Mouse (Mus musculus) neural tube, embryonic 13.5 days (tissue): Measurements from ENCODE around the gene Med12l. TPM values are rescaled to one million over a fixed set of nuclear protein-coding genes. Genes with fewer than 3 reads are reported as not detected.

Experiments
- ATAC-seq: fragments of 200-750 bp; cut with Nextera tagmentation; 2 replicates; pipeline ENCODE4 v1.8.0; 2017; ENCODE audit warnings: low read depth, mild to moderate bottlenecking, moderate TSS enrichment, moderate library complexity
- H3K27ac ChIP-seq: fragments of 300-500 bp; sonication (generic); replicated peaks from 2 replicates; pipeline ENCODE4 v1.5.1; 2015; ENCODE audit warnings: moderate library complexity, mild to moderate bottlenecking, inconsistent platforms
- H3K27me3 ChIP-seq: fragments of 300-500 bp; sonication (generic); 2 replicates; pipeline ENCODE4 v1.6.1; 2015; ENCODE audit warnings: mild to moderate bottlenecking, inconsistent platforms
- H3K36me3 ChIP-seq: fragments of 300-500 bp; sonication (generic); 2 replicates; pipeline ENCODE4 v1.6.1; 2015; ENCODE audit warnings: mild to moderate bottlenecking, inconsistent platforms
- H3K4me1 ChIP-seq: fragments of 300-500 bp; sonication (generic); replicated peaks from 2 replicates; pipeline ENCODE4 v1.6.1; 2015; ENCODE audit warnings: inconsistent platforms
- H3K4me2 ChIP-seq: fragments of 300-500 bp; sonication (generic); 2 replicates; pipeline ENCODE4 v1.6.1; 2015; ENCODE audit warnings: inconsistent platforms, mild to moderate bottlenecking, moderate library complexity
- H3K4me3 ChIP-seq: fragments of 300-500 bp; sonication (generic); 2 replicates; pipeline ENCODE4 v1.5.1; 2015; ENCODE audit warnings: mild to moderate bottlenecking, inconsistent platforms
- H3K9ac ChIP-seq: fragments of 300-500 bp; sonication (generic); 2 replicates; pipeline ENCODE4 v1.6.1; 2015; ENCODE audit warnings: moderate library complexity, mild to moderate bottlenecking, inconsistent platforms
- H3K9me3 ChIP-seq: fragments of 300-500 bp; sonication (generic); 2 replicates; pipeline ENCODE4 v1.6.1; 2016; ENCODE audit warnings: inconsistent platforms
- WGBS: fragments of 180-500 bp; shearing (Covaris S2); methylation state at CpG from one replicate; pipeline ENCODE4 v1.1.7; 2015; 5-methylcytosine and 5-hydroxymethylcytosine counted together
- polyA plus RNA-seq: library from polyadenylated mRNA; unstranded; fragments of >200 nt; fragmentation: Nextera tagmentation; extraction: Ambion mirVana; gene quantifications from 2 replicates; pipeline ENCODE4 v1.2.1, GENCODE M21; 2015

The Med12l gene
- polyA plus RNA-seq, 1 experiment from 2014 or later, result 3.7 TPM

- no peak for ATAC-seq
- Histone ChIP-seq H3K36me3 (no peaks in the 10 kb centered on the region), H3K27me3 (no peaks in the 10 kb centered on the region), H3K9ac (no peak overlapping the region), H3K4me3 (no peak overlapping the region), H3K9me3 (no peaks in the 10 kb centered on the region), H3K4me1 (no peaks in the 10 kb centered on the region), H3K27ac (no peak overlapping the region), H3K4me2 (no peak overlapping the region)
- WGBS, result 92% methylated on average over 4 of the region's 4 CpGs
Measured at GRCm38 (mm10) chr3:59185662-59186061, 180.0 kb downstream of the Med12l start.

DNA sequence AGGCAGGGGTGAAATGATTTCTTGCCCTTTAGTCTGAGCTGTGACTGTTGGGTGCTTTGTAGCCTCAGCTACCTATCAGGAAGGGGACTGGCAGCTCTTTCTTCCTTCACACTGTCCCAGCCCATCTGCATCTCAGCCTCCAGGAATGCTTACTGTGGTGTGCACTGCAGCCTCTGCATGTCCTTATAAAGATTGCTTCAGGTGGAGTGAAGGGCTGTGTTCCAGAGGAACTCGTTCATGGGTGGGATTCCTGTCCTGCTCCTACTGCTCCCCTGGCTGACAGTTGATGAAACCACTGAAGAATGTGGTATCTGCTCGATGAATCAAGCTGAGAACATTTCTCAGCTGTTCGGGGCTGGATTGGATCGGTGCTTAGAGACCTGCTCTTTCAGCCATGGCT lies 181.7 kb downstream of the Med12l start:
- no peak for ATAC-seq
- Histone ChIP-seq H3K27me3 (no peaks in the 10 kb centered on the region), H3K27ac (no peak overlapping the region), H3K4me1 (no peaks in the 10 kb centered on the region), H3K9me3 (no peaks in the 10 kb centered on the region), H3K9ac (no peak overlapping the region), H3K36me3 (no peaks in the 10 kb centered on the region), H3K4me2 (no peak overlapping the region), H3K4me3 (no peak overlapping the region)
- 84% methylated on average over 4 of the region's 4 CpGs for WGBS

GRCm38 (mm10) chr3:59191674-59192073 lies 186.0 kb downstream of the Med12l start:
- ATAC-seq, result no peak
- WGBS, result 98% methylated on average over 6 of the region's 6 CpGs
- Histone ChIP-seq H3K4me2 (no peak overlapping the region), H3K4me1 (no peaks in the 10 kb centered on the region), H3K4me3 (no peak overlapping the region), H3K9me3 (no peaks in the 10 kb centered on the region), H3K27ac (no peak overlapping the region), H3K36me3 (no peaks in the 10 kb centered on the region), H3K9ac (no peak overlapping the region), H3K27me3 (no peaks in the 10 kb centered on the region)

GRCm38 (mm10) chr3:59194099-59194498 lies 188.5 kb downstream of the Med12l start:
- H3K4me1 ChIP-seq, result no peaks in the 10 kb centered on the region
- no peaks in the 10 kb centered on the region for H3K27me3 ChIP-seq
- no peak overlapping the region for H3K4me2 ChIP-seq
- 91% methylated on average over 7 of the region's 7 CpGs for WGBS
- no peak for ATAC-seq
- H3K27ac ChIP-seq, result no peak overlapping the region
- H3K36me3 ChIP-seq, result no peaks in the 10 kb centered on the region
- H3K9me3 ChIP-seq, result no peaks in the 10 kb centered on the region
- no peak overlapping the region for H3K4me3 ChIP-seq
- H3K9ac ChIP-seq, result no peak overlapping the region

- no peak for ATAC-seq
- H3K27me3 ChIP-seq, result no peaks in the 10 kb centered on the region
- H3K36me3 ChIP-seq, result no peaks in the 10 kb centered on the region
- no peak within 1 kb of the TSS for H3K4me2 ChIP-seq
- H3K9me3 ChIP-seq, result no peaks in the 10 kb centered on the region
- H3K4me3 ChIP-seq, result no peak within 1 kb of the TSS
- H3K4me1 ChIP-seq, result no peaks in the 10 kb centered on the region
- WGBS, result 86% methylated on average over 7 of the region's 7 CpGs
- no peak within 1 kb of the TSS for H3K27ac ChIP-seq
- H3K9ac ChIP-seq, result no peak within 1 kb of the TSS
Measured at GRCm38 (mm10) chr3:59194938-59195337, 189.3 kb downstream of the Med12l start, which contains the start of gene Gpr87. Gene Gpr87 (minus strand): TSS chr3:59195104.

DNA sequence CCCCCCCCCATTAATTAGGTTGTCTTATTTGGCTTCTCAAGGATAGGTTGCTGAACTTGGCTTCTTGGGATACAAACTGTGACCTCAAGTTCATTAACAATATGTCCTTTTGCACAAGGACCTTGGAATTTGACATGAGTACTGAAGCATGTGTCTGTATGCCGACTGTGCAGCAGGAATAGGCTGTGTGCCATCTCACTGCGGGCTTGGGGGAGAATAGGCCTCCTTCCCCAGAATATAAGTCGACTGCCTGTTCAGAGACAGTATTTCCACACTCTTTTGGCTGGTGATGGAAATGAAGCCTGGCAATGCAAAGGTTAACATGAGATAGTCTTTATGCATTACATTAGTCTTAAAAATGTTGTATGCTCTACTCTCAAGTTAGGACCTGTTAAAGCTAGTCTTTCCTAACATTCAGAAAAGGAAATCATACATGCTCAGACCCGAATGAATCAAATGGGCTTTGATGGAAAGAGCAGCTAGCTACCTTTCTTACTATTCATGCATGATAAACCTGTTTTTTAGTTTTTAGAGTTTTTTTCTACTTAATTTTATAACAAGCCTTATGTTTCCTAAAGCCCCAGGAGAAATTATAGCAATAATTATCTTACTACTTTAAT lies 191.8 kb downstream of the Med12l start:
- ATAC-seq, result no peak
- no peaks in the 10 kb centered on the region for H3K4me1 ChIP-seq
- no peaks in the 10 kb centered on the region for H3K27me3 ChIP-seq
- no peaks in the 10 kb centered on the region for H3K36me3 ChIP-seq
- WGBS, result 87% methylated on average over 4 of the region's 4 CpGs
- no peak overlapping the region for H3K27ac ChIP-seq
- no peak overlapping the region for H3K9ac ChIP-seq
- no peaks in the 10 kb centered on the region for H3K9me3 ChIP-seq
- no peak overlapping the region for H3K4me2 ChIP-seq
- H3K4me3 ChIP-seq, result no peak overlapping the region

DNA sequence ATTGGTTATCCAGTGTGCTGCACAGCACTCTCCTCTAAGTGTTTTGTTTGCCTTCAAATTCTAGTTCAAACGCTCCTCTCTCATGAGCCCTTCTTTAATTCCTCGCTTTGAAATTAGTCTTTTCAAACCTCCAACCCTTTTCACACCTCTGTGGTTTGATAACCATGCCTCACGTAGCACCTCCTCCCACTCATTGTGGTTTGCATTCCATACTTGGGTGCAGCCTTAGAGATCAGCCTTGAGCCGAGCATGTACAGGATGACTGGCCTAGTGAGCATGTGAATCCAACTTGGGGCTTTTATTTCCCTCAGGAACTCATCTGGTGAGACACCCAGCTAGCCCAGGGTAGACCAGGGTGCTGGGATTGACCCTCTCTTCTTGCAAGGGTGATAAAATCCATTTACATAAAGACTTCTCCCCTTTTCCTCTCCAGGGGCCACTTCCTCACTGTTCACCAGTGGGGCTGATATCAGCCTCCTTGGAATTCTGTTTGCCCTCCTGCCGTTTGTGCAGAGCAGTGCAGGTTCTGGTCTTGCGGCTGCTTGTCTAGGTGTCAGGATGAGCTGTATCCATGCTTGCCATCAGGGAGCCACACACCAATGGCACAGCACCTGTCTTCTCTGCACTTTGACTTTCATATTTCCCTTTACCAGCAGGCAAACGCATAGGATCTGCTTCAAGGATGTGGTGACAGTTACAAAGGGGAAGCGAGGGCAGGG lies 198.3 kb downstream of the Med12l start:
- no peak overlapping the region for H3K4me3 ChIP-seq
- no peaks in the 10 kb centered on the region; the same call in 1 of the 2 replicates for H3K4me1 ChIP-seq
- H3K27ac ChIP-seq, result no peak overlapping the region
- H3K36me3 ChIP-seq, result no peaks in the 10 kb centered on the region
- no peak overlapping the region for H3K9ac ChIP-seq
- no peak overlapping the region for H3K4me2 ChIP-seq
- H3K27me3 ChIP-seq, result no peaks in the 10 kb centered on the region
- 80% methylated on average over 8 of the region's 8 CpGs for WGBS
- ATAC-seq, result no peak
- no peaks in the 10 kb centered on the region for H3K9me3 ChIP-seq

DNA sequence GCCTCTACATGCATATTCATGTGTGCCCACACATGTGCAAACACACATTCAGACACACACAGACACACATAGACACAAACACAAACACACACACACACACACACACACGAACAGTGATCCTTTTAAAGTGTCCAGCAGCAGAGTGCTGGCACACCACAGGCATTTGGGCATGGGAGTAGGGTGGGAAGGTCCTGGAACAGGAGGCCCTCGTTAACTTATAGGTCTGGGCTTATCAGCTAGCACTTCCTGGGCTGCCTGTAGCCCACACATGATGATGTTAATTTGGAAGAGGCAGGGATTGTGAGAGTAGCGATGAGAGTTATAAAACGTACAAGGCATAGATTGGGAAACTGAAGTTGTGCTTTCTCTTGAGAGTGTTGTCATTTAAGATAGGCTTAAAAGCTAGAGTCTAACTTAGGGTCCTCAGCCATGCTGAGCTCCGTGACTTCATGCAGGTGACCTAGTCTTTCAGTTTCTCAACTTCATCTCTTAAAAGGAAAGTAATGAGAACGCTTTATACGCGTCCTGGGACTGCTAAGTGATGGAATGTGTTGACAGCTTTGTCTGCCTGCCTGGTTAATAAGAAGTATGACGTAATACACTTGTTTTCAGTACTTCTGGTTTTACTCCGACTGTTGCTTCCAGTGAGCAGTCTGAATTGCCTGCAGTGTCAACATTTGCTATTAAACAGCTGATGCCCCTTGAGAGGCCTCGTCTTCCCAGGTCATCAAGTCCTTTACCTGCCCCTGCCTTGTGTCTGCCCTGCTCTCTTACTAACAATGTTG lies 199.3 kb downstream of the Med12l start:
- Histone ChIP-seq H3K9me3 (no peaks in the 10 kb centered on the region), H3K4me1 (no peaks in the 10 kb centered on the region; the same call in 1 of the 2 replicates), H3K9ac (no peak overlapping the region), H3K27ac (no peak overlapping the region), H3K4me3 (no peak overlapping the region), H3K36me3 (no peaks in the 10 kb centered on the region), H3K4me2 (no peak overlapping the region), H3K27me3 (no peaks in the 10 kb centered on the region)
- no peak for ATAC-seq
- 84% methylated on average over 11 of the region's 11 CpGs for WGBS

DNA sequence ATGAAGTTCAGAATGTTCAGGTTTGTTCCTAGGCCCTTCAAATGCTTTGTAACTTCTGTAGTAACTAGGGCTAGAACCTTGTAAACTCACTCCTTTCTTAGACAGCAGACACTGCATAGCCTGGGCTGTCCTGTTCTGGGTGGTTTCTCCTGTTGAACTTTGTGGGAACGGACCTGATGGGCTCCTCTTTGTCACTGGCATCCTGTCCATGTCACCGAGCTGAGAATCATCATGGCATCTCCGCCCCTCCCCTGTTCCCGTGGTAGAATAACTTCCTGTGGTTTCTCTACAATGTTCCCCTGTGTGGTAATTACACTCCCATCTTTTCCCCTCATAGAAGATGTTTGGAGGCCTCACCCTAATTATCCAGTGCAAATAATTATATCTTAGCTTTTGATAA lies 200.3 kb downstream of the Med12l start:
- H3K4me1 ChIP-seq, result no peaks in the 10 kb centered on the region; the same call in 1 of the 2 replicates
- H3K9ac ChIP-seq, result no peak overlapping the region
- no peak overlapping the region for H3K4me2 ChIP-seq
- WGBS, result 81% methylated on average over 4 of the region's 4 CpGs
- ATAC-seq, result no peak
- no peak overlapping the region for H3K27ac ChIP-seq
- no peaks in the 10 kb centered on the region for H3K27me3 ChIP-seq
- H3K4me3 ChIP-seq, result no peak overlapping the region
- H3K9me3 ChIP-seq, result no peaks in the 10 kb centered on the region
- no peaks in the 10 kb centered on the region for H3K36me3 ChIP-seq

GRCm38 (mm10) chr3:59208650-59209548 lies 203.3 kb downstream of the Med12l start:
- no peak overlapping the region for H3K27ac ChIP-seq
- peak; percentile 61; the same call in 1 of the 2 replicates for ATAC-seq
- 65% methylated on average over 4 of the region's 4 CpGs for WGBS
- no peaks in the 10 kb centered on the region for H3K9me3 ChIP-seq
- no peak overlapping the region for H3K4me3 ChIP-seq
- H3K9ac ChIP-seq, result no peak overlapping the region
- no peaks in the 10 kb centered on the region for H3K36me3 ChIP-seq
- H3K27me3 ChIP-seq, result no peaks in the 10 kb centered on the region
- H3K4me2 ChIP-seq, result no peak overlapping the region
- H3K4me1 ChIP-seq, result no peaks in the 10 kb centered on the region; the same call in 1 of the 2 replicates

DNA sequence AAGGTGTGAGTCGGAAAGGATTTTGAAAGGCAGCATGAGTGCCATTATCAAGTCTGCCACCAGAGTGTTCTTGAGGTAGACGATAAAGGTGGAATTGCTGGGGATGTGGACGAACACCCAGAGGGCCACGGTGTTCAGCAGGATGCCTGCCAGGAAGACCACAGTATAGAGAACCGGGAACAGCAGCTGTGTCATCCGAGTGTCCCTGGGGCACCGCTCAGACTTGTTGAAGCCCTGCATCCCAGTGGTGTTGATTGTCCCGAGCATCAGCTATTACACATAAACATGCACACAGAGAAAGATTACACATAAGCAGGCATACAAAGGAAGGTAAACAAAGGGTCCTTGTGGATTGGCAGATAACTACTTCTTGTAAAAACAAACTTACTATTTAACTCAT lies 204.5 kb downstream of the Med12l start:
- WGBS, result 79% methylated on average over 8 of the region's 8 CpGs
- no peak overlapping the region for H3K4me3 ChIP-seq
- H3K4me1 ChIP-seq, result no peaks in the 10 kb centered on the region; the same call in 1 of the 2 replicates
- no peaks in the 10 kb centered on the region for H3K27me3 ChIP-seq
- no peaks in the 10 kb centered on the region for H3K9me3 ChIP-seq
- no peaks in the 10 kb centered on the region for H3K36me3 ChIP-seq
- no peak for ATAC-seq
- H3K27ac ChIP-seq, result no peak overlapping the region
- H3K4me2 ChIP-seq, result no peak overlapping the region
- no peak overlapping the region for H3K9ac ChIP-seq
